Mouse (Mus musculus) yolk sac, embryonic 10.5 days (tissue): Measurements from ENCODE around the gene Vangl1.
A peak's percentile ranks its signal among the peaks of the same experiment; 100 is the strongest.

Experiments
- DNase-seq: peaks from one replicate; pipeline ENCODE4 v3.0.0-alpha.2; 2017; ENCODE audit warnings: low spot score

The Vangl1 gene

GRCm38 (mm10) chr3:102142947-102143346 is 61.5 kb downstream of the Vangl1 start:
- no peak for DNase-seq

- DNase-seq, result no peak
Observed at GRCm38 (mm10) chr3:102141893-102142292, 62.6 kb downstream of the Vangl1 start.

GRCm38 (mm10) chr3:102141451-102141850 is 63.0 kb downstream of the Vangl1 start:
- no peak for DNase-seq

- no peak for DNase-seq
Observed at GRCm38 (mm10) chr3:102140606-102141005, 63.9 kb downstream of the Vangl1 start.

GRCm38 (mm10) chr3:102138899-102139298 is 65.6 kb downstream of the Vangl1 start:
- no peak for DNase-seq

GRCm38 (mm10) chr3:102137158-102137557 is 67.3 kb downstream of the Vangl1 start:
- no peak for DNase-seq

GRCm38 (mm10) chr3:102135389-102136113 is 68.9 kb downstream of the Vangl1 start:
- DNase-seq, result peak; percentile 62

GRCm38 (mm10) chr3:102131627-102132324 is 72.7 kb downstream of the Vangl1 start:
- no peak for DNase-seq

- DNase-seq, result no peak
Observed at GRCm38 (mm10) chr3:102130478-102130877, 74.0 kb downstream of the Vangl1 start.

GRCm38 (mm10) chr3:102128242-102128641 is 76.3 kb downstream of the Vangl1 start:
- DNase-seq, result no peak

- peak; percentile 34 for DNase-seq
Observed at GRCm38 (mm10) chr3:102127114-102127513, 77.4 kb downstream of the Vangl1 start.

- no peak for DNase-seq
Observed at GRCm38 (mm10) chr3:102125546-102125945, 78.9 kb downstream of the Vangl1 start.

- no peak for DNase-seq
Observed at GRCm38 (mm10) chr3:102123654-102124053, 80.8 kb downstream of the Vangl1 start.

GRCm38 (mm10) chr3:102122046-102122445 is 82.4 kb downstream of the Vangl1 start:
- DNase-seq, result no peak

- no peak for DNase-seq
Observed at GRCm38 (mm10) chr3:102120947-102121346, 83.5 kb downstream of the Vangl1 start.

- DNase-seq, result no peak
Observed at GRCm38 (mm10) chr3:102111979-102112599, 92.4 kb downstream of the Vangl1 start.

- no peak for DNase-seq
Observed at GRCm38 (mm10) chr3:102108201-102108600, 96.3 kb downstream of the Vangl1 start.

- DNase-seq, result no peak
Observed at GRCm38 (mm10) chr3:102103811-102104565, 100.5 kb downstream of the Vangl1 start.
